Mouse (Mus musculus): ENCODE measurements around the gene Gm6812. TPM values are rescaled to one million over a fixed set of nuclear protein-coding genes. Genes with fewer than 3 reads are reported as not detected.
"Not testable (repeated sequence)": the region's sequence is repeated elsewhere in the genome, so short reads cannot be mapped to it uniquely, and the experiment has no call there.

Gm6812 gene
- not detected for total RNA-seq (2021)

GRCm38 (mm10) chrX:68892953-68893352, at the start of gene Gm6812:
TSS of gene Gm6812 (minus strand) at chrX:68893053.
- not testable (repeated sequence) for DNase-seq (ENCODE audit: extremely low spot score in 1 of 2, low spot score in 1 of 2)

GRCm38 (mm10) chrX:68865145-68865544, 27.7 kb downstream of the Gm6812 start:
- DNase-seq (ENCODE audit: extremely low spot score in 1 of 2, low spot score in 1 of 2) = no peak

Other genes with a start within 250 kb of the Gm6812 start
- 10 to 100 TPM; 49.6 to 59.0 TPM for gene Fmr1, start 214.5 kb downstream of the Gm6812 start, total RNA-seq (2021)
- not detected for gene Fmr1nb, start 131.2 kb downstream of the Gm6812 start, total RNA-seq (2021)
- under 1 TPM; 0.66 to 0.85 TPM for gene Gm14698, start 72.0 kb downstream of the Gm6812 start, total RNA-seq (2021)